Mouse (Mus musculus) stomach, postnatal 0 days (tissue): ENCODE results near the gene Mier2.

Source experiments
- CTCF ChIP-seq: IDR thresholded peaks from 2 replicates; pipeline ENCODE4 v1.5.1; 2016; ENCODE audit warnings: antibody characterized with exemption, low read depth, mild to moderate bottlenecking, moderate library complexity
- EP300 ChIP-seq: optimal IDR thresholded peaks from 2 replicates; pipeline ENCODE3; 2016; ENCODE audit warnings: antibody characterized with exemption

DNA sequence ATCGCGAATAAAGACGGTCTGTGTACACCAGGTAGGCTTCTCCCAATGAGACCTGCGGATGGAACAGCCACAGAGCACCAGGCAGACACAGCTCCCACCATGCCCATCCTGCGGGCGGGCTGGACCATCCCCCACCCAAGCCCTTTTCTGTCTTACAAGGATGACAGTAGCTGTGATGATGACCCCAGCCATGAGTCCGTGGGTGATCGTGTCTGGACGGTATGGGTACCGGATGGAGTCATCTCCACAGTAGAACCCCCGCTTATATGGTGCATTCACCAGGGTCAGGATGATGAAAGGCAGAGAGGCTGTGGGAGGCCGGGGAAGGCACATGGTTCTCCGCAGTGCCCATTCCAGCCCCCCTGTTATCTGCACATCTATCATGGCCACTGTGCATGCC lies 24.3 kb downstream of the Mier2 start:
- TF ChIP-seq CTCF (no peak), EP300 (no peak)
